Mouse (Mus musculus): ENCODE measurements around the gene Vmn2r68.

Gene Vmn2r68

GRCm38 (mm10) chr7:85237683-85238082 is at the start of gene Vmn2r68:
Gene Vmn2r68, minus strand, starts transcription at chr7:85237783.
- DNase-seq (ENCODE audit: low read depth, low spot score) = no peak
